Mouse (Mus musculus) stomach, embryonic 15.5 days (tissue): ENCODE measurements at regions not wholly inside any gene's neighbourhood (a gene's known extent, or its start where the extent isn't known, plus 50 kb on each side); places are given as distances from the start of the nearest gene placed in this dataset.
A peak's percentile ranks its signal among the peaks of the same experiment; 100 is the strongest.

Experiments
- ATAC-seq: fragments of 200-750 bp; cut with Nextera tagmentation; 2 replicates; pipeline ENCODE4 v1.8.0; 2017; ENCODE audit warnings: low read depth, moderate number of reproducible peaks, moderate TSS enrichment; ENCODE audit not compliant: insufficient read depth, low FRiP score
- H3K27ac ChIP-seq: fragments of 300-500 bp; sonication (generic); 2 replicates; pipeline ENCODE4 v1.5.1; 2015; ENCODE audit warnings: mild to moderate bottlenecking, inconsistent platforms
- H3K27me3 ChIP-seq: fragments of 300-500 bp; sonication (generic); replicated peaks from 2 replicates; pipeline ENCODE4 v1.6.1; 2015; ENCODE audit warnings: inconsistent platforms
- H3K36me3 ChIP-seq: fragments of 300-500 bp; sonication (generic); 2 replicates; pipeline ENCODE4 v1.6.1; 2015; ENCODE audit warnings: inconsistent platforms
- H3K4me1 ChIP-seq: fragments of 300-500 bp; sonication (generic); 2 replicates; pipeline ENCODE4 v1.6.1; 2015; ENCODE audit warnings: inconsistent platforms
- H3K4me2 ChIP-seq: fragments of 300-500 bp; sonication (generic); 2 replicates; pipeline ENCODE4 v1.6.1; 2015; ENCODE audit warnings: mild to moderate bottlenecking, inconsistent platforms
- H3K4me3 ChIP-seq: fragments of 300-500 bp; sonication (generic); replicated peaks from 2 replicates; pipeline ENCODE4 v1.5.1; 2015; ENCODE audit warnings: inconsistent platforms
- H3K9ac ChIP-seq: fragments of 300-500 bp; sonication (generic); 2 replicates; pipeline ENCODE4 v1.6.1; 2015; ENCODE audit warnings: inconsistent platforms
- H3K9me3 ChIP-seq: fragments of 300-500 bp; sonication (generic); 2 replicates; pipeline ENCODE4 v1.6.1; 2016; ENCODE audit warnings: inconsistent platforms
- WGBS: fragments of 180-500 bp; shearing (Covaris S2); methylation state at CpG from one replicate; pipeline ENCODE4 v1.1.7; 2015; 5-methylcytosine and 5-hydroxymethylcytosine counted together

GRCm38 (mm10) chr7:136477135-136477534 is 417.3 kb upstream of the Mgmt start:
- H3K9me3 ChIP-seq, result no peaks in the 10 kb centered on the region
- 87% methylated on average over 4 of the region's 4 CpGs for WGBS
- ATAC-seq, result no peak
- no peak overlapping the region for H3K9ac ChIP-seq
- no peaks in the 10 kb centered on the region for H3K36me3 ChIP-seq
- no peak overlapping the region for H3K4me2 ChIP-seq
- no peak overlapping the region for H3K27ac ChIP-seq
- H3K4me1 ChIP-seq, result no peaks in the 10 kb centered on the region
- H3K27me3 ChIP-seq, result no peaks in the 10 kb centered on the region
- no peak overlapping the region for H3K4me3 ChIP-seq

- no peak for ATAC-seq
Observed at GRCm38 (mm10) chr7:136480641-136481202, 413.7 kb upstream of the Mgmt start.

GRCm38 (mm10) chr7:136483237-136483636 is 411.2 kb upstream of the Mgmt start:
- no peaks in the 10 kb centered on the region for H3K4me1 ChIP-seq
- H3K4me2 ChIP-seq, result no peak overlapping the region
- no peak overlapping the region for H3K27ac ChIP-seq
- no peak overlapping the region for H3K4me3 ChIP-seq
- no peak for ATAC-seq
- no peaks in the 10 kb centered on the region for H3K36me3 ChIP-seq
- no peaks in the 10 kb centered on the region for H3K9me3 ChIP-seq
- H3K9ac ChIP-seq, result no peak overlapping the region
- H3K27me3 ChIP-seq, result 0 out of 2 replicates have a peak, but pooled peaks cover 3% of the 10 kb centered on the region

More at GRCm38 (mm10) chr7:136480641-136481202, 413.7 kb upstream of the Mgmt start:
- H3K9ac ChIP-seq, result no peak overlapping the region
- no peak overlapping the region for H3K27ac ChIP-seq
- no peaks in the 10 kb centered on the region for H3K4me1 ChIP-seq
- 46% methylated on average over 13 of the region's 13 CpGs for WGBS
- no peaks in the 10 kb centered on the region for H3K27me3 ChIP-seq
- H3K4me3 ChIP-seq, result no peak overlapping the region
- H3K36me3 ChIP-seq, result no peaks in the 10 kb centered on the region
- no peak overlapping the region for H3K4me2 ChIP-seq
- no peaks in the 10 kb centered on the region for H3K9me3 ChIP-seq

GRCm38 (mm10) chr7:136487556-136487955 is 406.9 kb upstream of the Mgmt start:
- no peak overlapping the region for H3K4me2 ChIP-seq
- no peaks in the 10 kb centered on the region for H3K9me3 ChIP-seq
- H3K4me3 ChIP-seq, result no peak overlapping the region
- H3K27ac ChIP-seq, result no peak overlapping the region
- no peak overlapping the region for H3K9ac ChIP-seq
- peaks cover 11% of the 10 kb centered on the region; the same call in 1 of the 2 replicates for H3K27me3 ChIP-seq
- H3K4me1 ChIP-seq, result no peaks in the 10 kb centered on the region
- H3K36me3 ChIP-seq, result no peaks in the 10 kb centered on the region
- ATAC-seq, result no peak
- 47% methylated on average over 5 of the region's 5 CpGs for WGBS

- no peaks in the 10 kb centered on the region for H3K36me3 ChIP-seq
- no peak overlapping the region for H3K4me3 ChIP-seq
- H3K27ac ChIP-seq, result no peak overlapping the region
- no peak for ATAC-seq
- 36% methylated on average over 3 of the region's 3 CpGs for WGBS
- no peak overlapping the region for H3K9ac ChIP-seq
- H3K27me3 ChIP-seq, result peaks cover 9% of the 10 kb centered on the region; the same call in 1 of the 2 replicates
- H3K9me3 ChIP-seq, result no peaks in the 10 kb centered on the region
- H3K4me1 ChIP-seq, result peaks cover 5% of the 10 kb centered on the region
- no peak overlapping the region for H3K4me2 ChIP-seq
Observed at GRCm38 (mm10) chr7:136494862-136495261, 399.6 kb upstream of the Mgmt start.

- ATAC-seq, result no peak
- H3K27me3 ChIP-seq, result 0 out of 2 replicates have a peak, but pooled peaks cover 7% of the 10 kb centered on the region
- no peak overlapping the region for H3K9ac ChIP-seq
- H3K4me3 ChIP-seq, result no peak overlapping the region
- no peaks in the 10 kb centered on the region for H3K9me3 ChIP-seq
- 54% methylated on average over 19 of the region's 19 CpGs for WGBS
- H3K27ac ChIP-seq, result peak overlapping the region; percentile 0; the same call in 1 of the 2 replicates
- H3K4me1 ChIP-seq, result peaks cover 5% of the 10 kb centered on the region
- no peak overlapping the region for H3K4me2 ChIP-seq
- H3K36me3 ChIP-seq, result no peaks in the 10 kb centered on the region
Observed at GRCm38 (mm10) chr7:136496335-136497242, 397.8 kb upstream of the Mgmt start.

GRCm38 (mm10) chr7:136500059-136500458 is 394.4 kb upstream of the Mgmt start:
- no peak for ATAC-seq
- Histone ChIP-seq H3K4me1 (peaks cover 8% of the 10 kb centered on the region; the same call in 1 of the 2 replicates), H3K27ac (no peak overlapping the region), H3K4me3 (no peak overlapping the region), H3K36me3 (no peaks in the 10 kb centered on the region), H3K9ac (no peak overlapping the region), H3K4me2 (no peak overlapping the region), H3K27me3 (0 out of 2 replicates have a peak, but pooled peaks cover 4% of the 10 kb centered on the region), H3K9me3 (no peaks in the 10 kb centered on the region)
- 85% methylated on average over 4 of the region's 4 CpGs for WGBS

- Histone ChIP-seq H3K27me3 (0 out of 2 replicates have a peak, but pooled peaks cover 4% of the 10 kb centered on the region), H3K27ac (no peak overlapping the region)
- WGBS, result 90% methylated on average over 7 of the region's 7 CpGs
Observed at GRCm38 (mm10) chr7:136501094-136501493, 393.3 kb upstream of the Mgmt start.

GRCm38 (mm10) chr7:136501855-136502847 is 392.3 kb upstream of the Mgmt start:
- no peak overlapping the region for H3K9ac ChIP-seq
- H3K36me3 ChIP-seq, result no peaks in the 10 kb centered on the region
- 0 out of 2 replicates have a peak, but pooled peaks cover 4% of the 10 kb centered on the region for H3K27me3 ChIP-seq
- ATAC-seq, result peak; percentile 47; the same call in 1 of the 2 replicates
- peaks cover 7% of the 10 kb centered on the region; the same call in 1 of the 2 replicates for H3K4me1 ChIP-seq
- H3K27ac ChIP-seq, result no peak overlapping the region; the same call in 1 of the 2 replicates
- no peaks in the 10 kb centered on the region for H3K9me3 ChIP-seq
- H3K4me2 ChIP-seq, result peak overlapping the region; percentile 29
- 37% methylated on average over 32 of the region's 32 CpGs for WGBS
- H3K4me3 ChIP-seq, result no peak overlapping the region

More at GRCm38 (mm10) chr7:136501094-136501493, 393.3 kb upstream of the Mgmt start:
- H3K4me3 ChIP-seq, result no peak overlapping the region
- H3K9me3 ChIP-seq, result no peaks in the 10 kb centered on the region
- ATAC-seq, result no peak
- peaks cover 7% of the 10 kb centered on the region; the same call in 1 of the 2 replicates for H3K4me1 ChIP-seq
- H3K4me2 ChIP-seq, result no peak overlapping the region
- H3K9ac ChIP-seq, result no peak overlapping the region
- H3K36me3 ChIP-seq, result no peaks in the 10 kb centered on the region

- WGBS, result 77% methylated on average over 6 of the region's 6 CpGs
- Histone ChIP-seq H3K9me3 (no peaks in the 10 kb centered on the region), H3K4me2 (no peak overlapping the region), H3K27ac (no peak overlapping the region), H3K36me3 (no peaks in the 10 kb centered on the region), H3K4me3 (no peak overlapping the region), H3K27me3 (no peaks in the 10 kb centered on the region), H3K4me1 (no peaks in the 10 kb centered on the region), H3K9ac (no peak overlapping the region)
- ATAC-seq, result no peak
Observed at GRCm38 (mm10) chr7:136511389-136511788, 383.0 kb upstream of the Mgmt start.

- 65% methylated on average over 1 of the region's 1 CpGs for WGBS
- Histone ChIP-seq H3K27ac (no peak overlapping the region), H3K4me3 (no peak overlapping the region), H3K4me2 (no peak overlapping the region), H3K9me3 (no peaks in the 10 kb centered on the region), H3K27me3 (no peaks in the 10 kb centered on the region), H3K36me3 (no peaks in the 10 kb centered on the region), H3K9ac (no peak overlapping the region), H3K4me1 (no peaks in the 10 kb centered on the region)
- no peak for ATAC-seq
Observed at GRCm38 (mm10) chr7:136515376-136515775, 379.0 kb upstream of the Mgmt start.
